Mouse (Mus musculus): ENCODE data around the gene Defb46. TPM values are rescaled to one million over a fixed set of nuclear protein-coding genes. Genes with fewer than 3 reads are reported as not detected.

Defb46 gene
- polyA plus RNA-seq (2017; shearing (Covaris generic)), result not detected

GRCm38 (mm10) chr8:19239616-19240015 lies at the start of gene Defb46:
TSS of gene Defb46 (plus strand) at chr8:19239916.

DNA sequence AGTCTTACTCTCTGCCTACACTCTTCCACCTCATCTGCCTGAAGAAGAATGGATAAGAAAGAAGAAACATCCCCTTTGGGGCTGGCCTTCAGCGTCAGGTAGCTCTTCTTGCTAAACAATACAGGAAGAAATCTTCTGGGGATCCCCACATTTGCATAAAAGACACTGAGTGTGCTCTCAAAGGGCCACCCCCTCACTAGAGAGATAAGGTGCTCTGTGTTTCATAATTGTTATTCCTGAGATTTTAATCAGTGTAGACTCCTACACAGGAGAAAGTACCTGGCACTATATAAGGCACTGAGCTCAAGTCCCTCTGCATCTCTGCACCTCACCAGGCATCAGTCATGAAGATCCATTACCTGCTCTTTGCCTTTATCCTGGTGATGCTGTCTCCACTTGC lies 14.6 kb upstream of the Defb46 start, which contains the start of gene Defb6:
Gene Defb6 (plus strand): TSS at position 318 of the 400 bp plus-strand sequence.

DNA sequence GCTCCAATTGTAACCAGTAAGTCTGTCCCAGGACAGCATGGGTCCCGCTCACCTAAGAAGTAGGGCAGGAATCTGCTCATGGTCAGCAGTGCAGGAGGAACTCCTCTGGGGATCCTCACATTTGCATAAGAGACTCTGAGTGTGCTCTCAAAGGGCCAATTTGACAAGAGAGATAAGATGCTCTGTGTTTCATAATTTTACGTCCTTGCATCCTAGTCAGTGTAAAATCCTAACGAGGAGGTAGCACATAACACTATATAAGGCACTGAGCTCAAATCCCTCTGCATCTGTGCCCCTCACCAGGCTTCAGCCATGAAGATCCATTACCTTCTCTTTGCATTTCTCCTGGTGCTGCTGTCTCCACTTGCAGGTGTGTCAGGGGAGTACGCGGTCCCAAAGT lies 7.6 kb downstream of the Defb46 start, which contains the start of gene Defb5:
Gene Defb5 (plus strand): TSS at position 301 of the 400 bp plus-strand sequence.

Other genes starting within 250 kb of the Defb46 start
- 1 to 10 TPM in 1 of 2 experiments, not detected in 1; 1.2 TPM for gene Defb37, start 248.9 kb upstream of the Defb46 start, polyA plus RNA-seq (2017; shearing (Covaris generic))
- gene Defb38, start 213.3 kb upstream of the Defb46 start, polyA plus RNA-seq (2017; shearing (Covaris generic)), result not detected
- gene Defb39, start 175.1 kb upstream of the Defb46 start, polyA plus RNA-seq (2017; shearing (Covaris generic)), result not detected
- gene Defb12, start 125.1 kb upstream of the Defb46 start, polyA plus RNA-seq (2017; shearing (Covaris generic)), result under 1 TPM in 1 of 2 experiments, not detected in 1; 0.20 TPM
- not detected for gene Defb34, start 116.2 kb upstream of the Defb46 start, polyA plus RNA-seq (2017; shearing (Covaris generic))
- not detected for gene Gm45826, start 99.1 kb upstream of the Defb46 start, polyA plus RNA-seq (2017; shearing (Covaris generic))
- not detected for gene Defb14, start 45.6 kb upstream of the Defb46 start, polyA plus RNA-seq (2017; shearing (Covaris generic))
- not detected for gene Defb4, start 41.2 kb upstream of the Defb46 start, polyA plus RNA-seq (2017; shearing (Covaris generic))
- not detected for gene Defb6, start 14.4 kb upstream of the Defb46 start, polyA plus RNA-seq (2017; shearing (Covaris generic))
- gene Defb5, start 7.7 kb downstream of the Defb46 start, polyA plus RNA-seq (2017; shearing (Covaris generic)), result not detected
- not detected for gene Defb3, start 53.4 kb downstream of the Defb46 start, polyA plus RNA-seq (2017; shearing (Covaris generic))
- gene Defb8, start 207.7 kb downstream of the Defb46 start, polyA plus RNA-seq (2017; shearing (Covaris generic)), result not detected